In genomic region chr2:61288246-61288645, GRCm38 (mm10) we compare ENCODE assay signal across 21 mouse cellular contexts.
"Had no signal": no experiment of that assay in that cellular context is flagged by ENCODE, and none has a peak within 500 bp of the region (broad histone marks: within the 10 kb centered on the region; RNA-seq: fewer than 3 reads in every experiment).

No protein-coding gene starts in this region.

- H3K4me1 ChIP-seq: liver, embryonic 12.5 days; liver, embryonic 15.5 days; megakaryocyte, embryonic 14.5 days; midbrain, embryonic 15.5 days; stomach, embryonic 15.5 days had no signal

- ATAC-seq: liver, embryonic 12.5 days; midbrain, embryonic 15.5 days had no signal

- H3K4me2 ChIP-seq: limb, embryonic 13.5 days; liver, embryonic 12.5 days; liver, embryonic 15.5 days; lung, embryonic 15.5 days; midbrain, embryonic 12.5 days; midbrain, embryonic 15.5 days; neural tube, embryonic 13.5 days; stomach, embryonic 15.5 days had no signal

- H3K9ac ChIP-seq: limb, embryonic 13.5 days; liver, embryonic 12.5 days; liver, embryonic 15.5 days; lung, embryonic 15.5 days; midbrain, embryonic 12.5 days; midbrain, embryonic 15.5 days; neural tube, embryonic 13.5 days; stomach, embryonic 15.5 days had no signal

- H3K27me3 ChIP-seq: limb, embryonic 13.5 days; liver, embryonic 12.5 days; liver, embryonic 15.5 days; lung, embryonic 15.5 days; midbrain, embryonic 12.5 days; midbrain, embryonic 15.5 days; neural tube, embryonic 13.5 days; stomach, embryonic 15.5 days had no signal

- H3K9me3 ChIP-seq: limb, embryonic 10.5 days; limb, embryonic 13.5 days; liver, embryonic 12.5 days; liver, embryonic 15.5 days; lung, embryonic 15.5 days; megakaryocyte, embryonic 14.5 days; midbrain, embryonic 12.5 days; midbrain, embryonic 15.5 days; neural tube, embryonic 13.5 days; stomach, embryonic 15.5 days had no signal

- DNase-seq: kidney, postnatal 14 days; kidney, postnatal 4 days; liver; lung, adult 18-20 months; lung, postnatal 10 days; lung, postnatal 36 days; retina, postnatal 1 day; right cerebral cortex, postnatal 25 days; spleen, adult 18-20 months; thymus, postnatal 25 days had no signal

- H3K36me3 ChIP-seq: limb, embryonic 10.5 days; limb, embryonic 13.5 days; liver, embryonic 12.5 days; liver, embryonic 15.5 days; lung, embryonic 15.5 days; midbrain, embryonic 12.5 days; midbrain, embryonic 15.5 days; neural tube, embryonic 13.5 days; stomach, embryonic 15.5 days had no signal

- H3K4me3 ChIP-seq: limb, embryonic 10.5 days; limb, embryonic 13.5 days; liver, embryonic 12.5 days; liver, embryonic 15.5 days; lung, embryonic 15.5 days; megakaryocyte, embryonic 14.5 days; midbrain, embryonic 12.5 days; midbrain, embryonic 15.5 days; myocyte; neural tube, embryonic 13.5 days; stomach, embryonic 15.5 days had no signal

- H3K27ac ChIP-seq: limb, embryonic 10.5 days; limb, embryonic 13.5 days; liver, embryonic 12.5 days; liver, embryonic 15.5 days; lung, embryonic 15.5 days; midbrain, embryonic 12.5 days; midbrain, embryonic 15.5 days; neural tube, embryonic 13.5 days; stomach, embryonic 15.5 days had no signal
